Mouse (Mus musculus) kidney, postnatal 0 days (tissue): ENCODE measurements at regions not wholly inside any gene's neighbourhood (a gene's known extent, or its start where the extent isn't known, plus 50 kb on each side); places are given as distances from the start of the nearest gene placed in this dataset.

Experiments
- ATAC-seq: fragments of 200-750 bp; cut with Nextera tagmentation; replicated peaks from 2 replicates; pipeline ENCODE4 v1.8.0; 2017; ENCODE audit warnings: low read depth, moderate number of reproducible peaks, moderate TSS enrichment, moderate library complexity; ENCODE audit not compliant: low FRiP score
- DNase-seq: peaks from one replicate; pipeline ENCODE4 v3.0.0-alpha.2; 2016; ENCODE audit warnings: low spot score
- H3K27ac ChIP-seq: fragments of 300-500 bp; sonication (generic); 2 replicates; pipeline ENCODE4 v1.5.1; 2014; ENCODE audit warnings: mild to moderate bottlenecking
- H3K27me3 ChIP-seq: fragments of 300-500 bp; sonication (generic); 2 replicates; pipeline ENCODE4 v1.6.1; 2014; ENCODE audit warnings: low read length, mixed read lengths; ENCODE audit not compliant: insufficient read depth
- H3K36me3 ChIP-seq: fragments of 300-500 bp; sonication (generic); 2 replicates; pipeline ENCODE4 v1.6.1; 2014; ENCODE audit warnings: low read length, mixed read lengths; ENCODE audit not compliant: insufficient read depth
- H3K4me1 ChIP-seq: fragments of 300-500 bp; sonication (generic); replicated peaks from 2 replicates; pipeline ENCODE4 v1.6.1; 2014; ENCODE audit warnings: antibody characterized with exemption, low read length, mixed read lengths; ENCODE audit not compliant: insufficient read depth
- H3K4me2 ChIP-seq: fragments of 300-500 bp; sonication (generic); 2 replicates; pipeline ENCODE4 v1.6.1; 2014; ENCODE audit warnings: mild to moderate bottlenecking, low read length, moderate library complexity, mixed read lengths
- H3K4me3 ChIP-seq: fragments of 300-500 bp; sonication (generic); replicated peaks from 2 replicates; pipeline ENCODE4 v1.5.1; 2014; ENCODE audit warnings: low read depth, low read length
- H3K9ac ChIP-seq: fragments of 300-500 bp; sonication (generic); 2 replicates; pipeline ENCODE4 v1.6.1; 2014; ENCODE audit warnings: low read depth, low read length
- H3K9me3 ChIP-seq: fragments of 300-500 bp; sonication (generic); replicated peaks from 2 replicates; pipeline ENCODE4 v1.6.1; 2016; ENCODE audit warnings: low read length, inconsistent platforms, mixed read lengths
- CTCF ChIP-seq: IDR thresholded peaks from 2 replicates; pipeline ENCODE4 v1.5.1; 2016; ENCODE audit warnings: antibody characterized with exemption, low read depth, mild to moderate bottlenecking, moderate library complexity
- whole genome bisulfite sequencing: fragments of 180-500 bp; shearing (Covaris S2); extraction: QIAGEN DNeasy Blood & Tissue Kit; methylation state at CpG from one replicate; pipeline ENCODE4 v1.1.7; 2014; 5-methylcytosine and 5-hydroxymethylcytosine counted together

DNA sequence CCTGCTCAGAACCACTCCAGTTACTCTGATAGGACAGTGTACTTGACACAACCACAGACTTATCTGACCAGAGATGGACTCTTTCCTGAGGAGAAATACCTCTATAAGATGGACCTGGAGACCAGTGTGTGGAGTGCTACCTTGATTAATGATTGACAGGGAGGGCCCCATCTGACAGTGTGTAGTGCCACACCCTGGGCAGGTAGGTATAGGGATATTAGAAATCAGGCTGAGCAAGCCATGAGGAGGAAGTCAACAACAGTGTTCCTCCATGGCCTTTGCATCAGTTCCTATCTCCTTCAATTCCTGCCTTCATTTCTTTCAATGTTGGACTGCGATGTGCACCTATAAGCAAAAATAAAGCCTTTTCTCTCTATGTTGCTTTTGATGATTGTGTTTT is 429.4 kb upstream of the Tenm3 start:
- Histone ChIP-seq H3K4me3 (no peak overlapping the region), H3K27ac (no peak overlapping the region), H3K9ac (no peak overlapping the region), H3K4me1 (no peaks in the 10 kb centered on the region), H3K9me3 (no peaks in the 10 kb centered on the region), H3K27me3 (no peaks in the 10 kb centered on the region), H3K4me2 (no peak overlapping the region), H3K36me3 (no peaks in the 10 kb centered on the region)
- no peak for TF ChIP-seq CTCF
- ATAC-seq (no peak), DNase-seq (no peak)
- 94% methylated on average over 1 of the region's 1 CpGs for WGBS

DNA sequence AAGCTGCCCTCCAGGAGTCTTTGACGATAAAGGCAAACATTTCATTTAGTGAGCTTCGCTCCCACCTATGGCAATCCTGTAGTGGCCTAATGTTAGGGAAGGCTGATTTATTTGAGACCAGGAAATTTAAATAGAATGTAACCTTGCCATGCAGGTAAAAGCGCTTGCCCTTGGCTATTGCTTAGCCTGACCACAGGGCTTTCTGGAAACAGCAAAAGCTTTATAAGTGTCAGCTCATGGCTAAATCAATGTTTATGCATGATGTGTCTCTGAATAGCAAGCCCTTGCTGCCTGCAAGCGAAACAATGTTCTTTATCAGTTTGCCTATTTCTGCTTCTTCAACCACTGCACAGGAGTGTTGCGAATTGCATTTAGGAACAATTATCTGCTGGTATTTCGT is 419.7 kb upstream of the Tenm3 start:
- H3K4me3 ChIP-seq = no peak overlapping the region
- WGBS = 83% methylated on average over 6 of the region's 6 CpGs
- TF ChIP-seq CTCF = no peak
- no peak overlapping the region for H3K4me2 ChIP-seq
- no peaks in the 10 kb centered on the region for H3K27me3 ChIP-seq
- DNase-seq (no peak), ATAC-seq (no peak)
- no peak overlapping the region for H3K9ac ChIP-seq
- H3K36me3 ChIP-seq = no peaks in the 10 kb centered on the region
- no peaks in the 10 kb centered on the region for H3K9me3 ChIP-seq
- no peak overlapping the region for H3K27ac ChIP-seq
- no peaks in the 10 kb centered on the region for H3K4me1 ChIP-seq

DNA sequence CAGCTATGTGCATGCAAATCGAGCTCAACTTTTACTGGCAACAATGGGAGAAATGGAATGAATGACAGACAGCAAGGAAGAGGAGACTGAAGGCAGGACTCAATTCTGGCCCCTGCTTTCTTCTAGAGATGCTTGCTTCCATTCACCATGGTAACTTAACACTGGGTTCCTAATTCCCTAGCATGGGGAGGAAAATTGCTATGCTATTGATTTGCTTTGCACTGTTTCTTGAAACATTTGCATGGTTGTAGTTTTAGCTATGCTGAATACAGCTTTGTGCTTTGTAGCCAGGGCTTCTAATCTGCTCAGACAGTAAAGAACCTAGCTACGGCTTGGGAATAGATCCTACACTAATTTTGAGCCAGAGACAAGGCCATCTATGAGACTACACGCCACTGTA is 419.0 kb upstream of the Tenm3 start:
- H3K27me3 ChIP-seq = no peaks in the 10 kb centered on the region
- ATAC-seq (no peak), DNase-seq (no peak)
- H3K36me3 ChIP-seq = no peaks in the 10 kb centered on the region
- no peak overlapping the region for H3K4me2 ChIP-seq
- H3K27ac ChIP-seq = no peak overlapping the region
- no peak overlapping the region for H3K9ac ChIP-seq
- 74% methylated on average over 3 of the region's 3 CpGs for WGBS
- TF ChIP-seq CTCF = no peak
- no peaks in the 10 kb centered on the region for H3K9me3 ChIP-seq
- H3K4me3 ChIP-seq = no peak overlapping the region
- H3K4me1 ChIP-seq = no peaks in the 10 kb centered on the region

DNA sequence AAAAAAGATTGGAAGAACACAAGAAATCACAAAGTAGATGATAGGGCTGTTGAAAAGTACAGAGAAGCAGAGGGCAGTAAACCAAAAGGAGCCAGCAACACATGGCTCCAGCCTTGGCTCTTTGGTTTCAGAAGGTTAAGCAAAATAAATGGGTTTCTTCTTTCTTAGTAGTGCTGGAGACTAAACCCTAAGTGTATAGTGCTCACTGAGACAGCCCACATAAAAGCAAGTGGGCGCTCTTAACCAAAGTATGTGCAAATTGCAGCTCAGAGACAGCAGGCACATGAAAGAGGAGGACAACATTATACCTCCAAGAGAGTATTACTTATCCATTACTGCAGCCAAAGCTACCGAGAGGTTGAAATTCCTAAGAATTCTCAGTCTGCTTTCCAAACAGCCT is 412.2 kb upstream of the Tenm3 start:
- TF ChIP-seq CTCF = no peak
- H3K4me3 ChIP-seq = no peak overlapping the region
- no peak for ATAC-seq

DNA sequence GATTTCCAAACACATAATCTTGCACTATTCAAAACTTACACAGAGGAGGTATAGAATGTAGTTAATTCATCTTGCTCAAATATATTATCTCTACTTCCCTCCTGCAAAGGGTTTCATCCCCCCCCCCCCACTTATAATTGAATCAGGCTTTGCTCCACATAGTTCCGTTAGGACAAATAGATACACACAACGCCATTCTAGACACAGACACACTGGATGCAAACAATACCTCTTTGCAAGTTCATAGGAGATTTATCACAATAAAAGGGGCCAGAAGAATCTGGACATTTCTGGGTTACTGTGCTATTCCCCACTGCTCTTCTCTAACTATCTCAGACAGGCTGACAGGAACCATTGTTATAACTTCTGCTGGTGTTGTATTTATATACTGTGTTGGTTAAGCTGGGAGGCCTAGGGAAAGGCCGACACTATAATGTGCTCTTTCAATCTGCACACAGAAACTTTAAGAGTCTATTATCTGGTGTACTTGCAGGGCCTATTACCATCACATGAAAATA is 410.6 kb upstream of the Tenm3 start:
- no peak for DNase-seq
- H3K27ac ChIP-seq = no peak overlapping the region
- no peaks in the 10 kb centered on the region for H3K36me3 ChIP-seq
- no peak for ATAC-seq
- 86% methylated on average over 3 of the region's 3 CpGs for WGBS
- no peak for TF ChIP-seq CTCF
- no peaks in the 10 kb centered on the region for H3K4me1 ChIP-seq
- H3K4me3 ChIP-seq = no peak overlapping the region
- no peak overlapping the region for H3K9ac ChIP-seq
- no peaks in the 10 kb centered on the region for H3K9me3 ChIP-seq
- H3K4me2 ChIP-seq = no peak overlapping the region
- H3K27me3 ChIP-seq = no peaks in the 10 kb centered on the region

More for the DNA sequence above, 412.2 kb upstream of the Tenm3 start:
- 57% methylated on average over 2 of the region's 2 CpGs for WGBS
- Histone ChIP-seq H3K4me2 (no peak overlapping the region), H3K9me3 (no peaks in the 10 kb centered on the region), H3K27me3 (no peaks in the 10 kb centered on the region), H3K27ac (no peak overlapping the region), H3K4me1 (no peaks in the 10 kb centered on the region), H3K36me3 (no peaks in the 10 kb centered on the region), H3K9ac (no peak overlapping the region)
- no peak for DNase-seq

DNA sequence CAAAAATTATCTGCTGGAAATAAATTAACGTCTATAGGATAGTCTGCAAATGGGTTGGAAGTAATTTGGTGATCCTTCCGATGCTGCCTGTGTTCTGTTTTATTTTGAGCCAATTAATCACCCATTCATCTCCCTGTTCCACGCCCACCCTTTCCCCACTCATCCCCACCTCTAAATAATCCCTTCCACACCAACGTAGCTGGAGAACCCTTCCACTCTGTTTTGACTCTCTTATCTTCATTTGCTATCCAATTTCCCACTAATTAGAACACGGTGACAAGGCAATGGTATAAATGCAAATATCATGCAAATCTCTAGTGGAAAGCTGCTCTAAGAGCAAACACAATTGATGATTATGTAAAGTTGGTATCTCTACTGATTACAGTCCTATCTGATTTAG is 399.3 kb upstream of the Tenm3 start:
- no peak for ATAC-seq
- TF ChIP-seq CTCF = no peak
- Histone ChIP-seq H3K27ac (no peak overlapping the region), H3K4me1 (no peaks in the 10 kb centered on the region), H3K9me3 (no peaks in the 10 kb centered on the region), H3K36me3 (no peaks in the 10 kb centered on the region), H3K4me3 (no peak overlapping the region), H3K4me2 (no peak overlapping the region), H3K9ac (no peak overlapping the region), H3K27me3 (no peaks in the 10 kb centered on the region)
- WGBS = 74% methylated on average over 5 of the region's 5 CpGs
- no peak for DNase-seq

DNA sequence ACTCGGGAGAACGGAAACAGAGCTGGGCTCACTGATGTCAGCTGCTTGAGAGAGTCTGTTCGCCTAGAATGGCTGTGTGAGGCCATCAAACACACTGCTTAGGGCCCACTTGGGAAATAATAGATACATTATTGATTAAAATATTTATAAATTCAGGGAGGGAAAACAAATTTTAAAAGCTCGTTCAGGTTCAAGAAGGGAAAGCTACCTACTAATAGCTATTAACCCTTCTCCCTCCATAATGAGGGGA is 393.0 kb upstream of the Tenm3 start:
- H3K27ac ChIP-seq = no peak overlapping the region
- no peaks in the 10 kb centered on the region for H3K4me1 ChIP-seq
- DNase-seq = no peak
- no peak overlapping the region for H3K4me2 ChIP-seq
- H3K27me3 ChIP-seq = no peaks in the 10 kb centered on the region
- no peaks in the 10 kb centered on the region for H3K9me3 ChIP-seq
- 78% methylated on average over 4 of the region's 4 CpGs for WGBS
- no peak overlapping the region for H3K4me3 ChIP-seq
- TF ChIP-seq CTCF = no peak
- H3K36me3 ChIP-seq = no peaks in the 10 kb centered on the region
- H3K9ac ChIP-seq = no peak overlapping the region
- no peak for ATAC-seq
